In the genomic region with DNA sequence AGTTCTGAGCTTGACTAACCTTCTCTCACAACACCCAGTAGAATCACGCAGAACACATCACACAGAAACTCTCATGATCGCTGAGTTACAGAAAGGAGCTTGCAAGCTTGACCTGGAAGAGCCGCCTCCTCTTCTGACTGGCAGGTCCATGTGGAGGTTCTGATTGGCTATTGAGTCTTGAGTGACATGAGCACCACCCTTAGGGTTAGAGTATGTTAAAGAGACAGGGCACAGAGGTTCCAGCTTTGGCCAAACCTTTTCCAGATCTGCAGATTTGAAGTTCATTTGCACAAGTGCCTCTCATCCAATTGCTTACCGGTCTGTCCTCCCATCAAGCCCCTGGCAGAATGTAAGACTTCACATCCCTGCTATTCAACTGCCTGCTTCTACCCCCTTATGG, we compare ENCODE assay signal across 7 mouse cellular contexts. TPM values are rescaled to one million over a fixed set of nuclear protein-coding genes. Genes with fewer than 3 reads are reported as not detected.
DNase-seq lines count a peak whose midpoint lies in the region; ATAC-seq lines count a peak whose summit lies in the region.
"Not testable (repeated sequence)": the region's sequence is repeated elsewhere in the genome, so short reads cannot be mapped to it uniquely, and the experiment has no call there.

Gene Gm4724, minus strand, starts transcription at position 101 of the 400 bp plus-strand sequence.

- H3K4me3 ChIP-seq in embryonic facial prominence, embryonic 11.5 days (ENCODE audit: low read depth, low read length); forebrain, embryonic 15.5 days; hindbrain, embryonic 11.5 days (ENCODE audit: low read depth, low read length); kidney, embryonic 14.5 days (ENCODE audit: low read length); limb, embryonic 10.5 days; neural tube, embryonic 14.5 days (ENCODE audit: low read depth, low read length): not testable (repeated sequence)

- H3K9ac ChIP-seq in embryonic facial prominence, embryonic 11.5 days (replicated peaks; ENCODE audit: low read length); forebrain, embryonic 15.5 days (replicated peaks); hindbrain, embryonic 11.5 days (ENCODE audit: low read depth, low read length); kidney, embryonic 14.5 days (ENCODE audit: low read depth, low read length); neural tube, embryonic 14.5 days (replicated peaks; ENCODE audit: low read depth, low read length): not testable (repeated sequence)

- DNase-seq in embryonic facial prominence, embryonic 11.5 days (ENCODE audit: low spot score); hindbrain, embryonic 11.5 days (ENCODE audit: low spot score); limb, embryonic 10.5 days (ENCODE audit: low spot score): not testable (repeated sequence)

- not testable (repeated sequence) for H3K27me3 ChIP-seq in embryonic facial prominence, embryonic 11.5 days (ENCODE audit: control insufficient read depth, insufficient read depth, low read length); forebrain, embryonic 15.5 days; hindbrain, embryonic 11.5 days (ENCODE audit: control insufficient read depth, insufficient read depth, low read length); kidney, embryonic 14.5 days (ENCODE audit: control insufficient read depth, insufficient read depth, low read length); limb, embryonic 10.5 days (ENCODE audit: low read depth, poor library complexity, severe bottlenecking); neural tube, embryonic 14.5 days (ENCODE audit: control insufficient read depth, insufficient read depth, low read length)

- not testable (repeated sequence) for H3K9me3 ChIP-seq in embryonic facial prominence, embryonic 11.5 days (replicated peaks; ENCODE audit: control insufficient read depth, low read length); forebrain, embryonic 15.5 days; hindbrain, embryonic 11.5 days (ENCODE audit: control insufficient read depth, low read length); kidney, embryonic 14.5 days (ENCODE audit: control insufficient read depth, low read length); limb, embryonic 10.5 days (replicated peaks); neural tube, embryonic 14.5 days (ENCODE audit: control insufficient read depth, low read length)

- H3K4me1 ChIP-seq in embryonic facial prominence, embryonic 11.5 days (ENCODE audit: control insufficient read depth, insufficient read depth, low read length); forebrain, embryonic 15.5 days; hindbrain, embryonic 11.5 days (replicated peaks; ENCODE audit: control insufficient read depth, insufficient read depth, low read length); kidney, embryonic 14.5 days (ENCODE audit: control insufficient read depth, insufficient read depth, low read length); limb, embryonic 10.5 days; neural tube, embryonic 14.5 days (ENCODE audit: control insufficient read depth, insufficient read depth, low read length): not testable (repeated sequence)

- not testable (repeated sequence) for H3K27ac ChIP-seq in embryonic facial prominence, embryonic 11.5 days (replicated peaks; ENCODE audit: low read depth, low read length); forebrain, embryonic 15.5 days (replicated peaks); hindbrain, embryonic 11.5 days (ENCODE audit: low read depth, low read length); kidney, embryonic 14.5 days (ENCODE audit: low read depth, low read length); limb, embryonic 10.5 days; neural tube, embryonic 14.5 days (ENCODE audit: low read depth, low read length)

- not testable (repeated sequence) for H3K4me2 ChIP-seq in embryonic facial prominence, embryonic 11.5 days (ENCODE audit: low read depth, low read length); forebrain, embryonic 15.5 days (replicated peaks); hindbrain, embryonic 11.5 days (replicated peaks; ENCODE audit: low read depth, low read length); kidney, embryonic 14.5 days (replicated peaks; ENCODE audit: low read depth, low read length); neural tube, embryonic 14.5 days (ENCODE audit: low read depth, low read length)

- no CpG with 5 or more reads among the region's 4 CpGs for whole genome bisulfite sequencing in embryonic facial prominence, embryonic 11.5 days
- no CpG with 5 or more reads among the region's 4 CpGs for WGBS in forebrain, embryonic 15.5 days
- WGBS in hindbrain, embryonic 11.5 days = no CpG with 5 or more reads among the region's 4 CpGs
- WGBS in kidney, embryonic 14.5 days = no CpG with 5 or more reads among the region's 4 CpGs
- no CpG with 5 or more reads among the region's 4 CpGs for WGBS in limb, embryonic 10.5 days
- WGBS in neural tube, embryonic 14.5 days = no CpG with 5 or more reads among the region's 4 CpGs

- ATAC-seq in embryonic facial prominence, embryonic 11.5 days (replicated peaks; ENCODE audit: insufficient number of reproducible peaks, low FRiP score, low TSS enrichment, low read depth); forebrain, embryonic 15.5 days (replicated peaks); hindbrain, embryonic 11.5 days (ENCODE audit: low FRiP score); kidney, embryonic 14.5 days (ENCODE audit: low FRiP score, low TSS enrichment); megakaryocyte, adult 5-6 weeks (ENCODE audit: poor library complexity, severe bottlenecking); neural tube, embryonic 14.5 days (ENCODE audit: low read depth): not testable (repeated sequence)

- not testable (repeated sequence) for H3K36me3 ChIP-seq in embryonic facial prominence, embryonic 11.5 days (replicated peaks; ENCODE audit: control insufficient read depth, insufficient read depth, low read depth, low read length); forebrain, embryonic 15.5 days; hindbrain, embryonic 11.5 days (ENCODE audit: control insufficient read depth, insufficient read depth, low read length); kidney, embryonic 14.5 days (ENCODE audit: control insufficient read depth, insufficient read depth, low read length); limb, embryonic 10.5 days; neural tube, embryonic 14.5 days (ENCODE audit: control insufficient read depth, insufficient read depth, low read length)

RNA-seq across cellular contexts. Expression of gene Gm4724, which starts in this region (rescaled TPM):
- polyA plus RNA-seq in embryonic facial prominence, embryonic 11.5 days (2014; fragmentation: Nextera tagmentation; extraction: Ambion mirVana) = 12.0 and 22.5 TPM in 2 replicates
- polyA plus RNA-seq in forebrain, embryonic 15.5 days (2015; fragmentation: Nextera tagmentation; extraction: Ambion mirVana) = 10.3 and 13.4 TPM in 2 replicates
- 23.8 and 32.8 TPM in 2 replicates for polyA plus RNA-seq in hindbrain, embryonic 11.5 days (2014; fragmentation: Nextera tagmentation; extraction: Ambion mirVana)
- 16.9 and 17.1 TPM in 2 replicates for polyA plus RNA-seq in kidney, embryonic 14.5 days (2014; fragmentation: Nextera tagmentation; extraction: Ambion mirVana)
- polyA plus RNA-seq in limb, embryonic 10.5 days (2016; fragmentation: Nextera tagmentation; extraction: Ambion mirVana) = 19.9 and 24.8 TPM in 2 replicates
- total RNA-seq in megakaryocyte, adult 5-6 weeks (2015) = 1.5 and 11.6 TPM in 2 replicates
- total RNA-seq in megakaryocyte, adult 5-6 weeks (2017) = 6.8 and 10.2 TPM in 2 replicates
- polyA plus RNA-seq in neural tube, embryonic 14.5 days (2014; fragmentation: Nextera tagmentation; extraction: Ambion mirVana) = 24.8 and 32.5 TPM in 2 replicates
